Mouse (Mus musculus): Measurements from ENCODE around the gene Ceacam3.
"Not testable (repeated sequence)": the region's sequence is repeated elsewhere in the genome, so short reads cannot be mapped to it uniquely, and the experiment has no call there.

Gene Ceacam3

DNA sequence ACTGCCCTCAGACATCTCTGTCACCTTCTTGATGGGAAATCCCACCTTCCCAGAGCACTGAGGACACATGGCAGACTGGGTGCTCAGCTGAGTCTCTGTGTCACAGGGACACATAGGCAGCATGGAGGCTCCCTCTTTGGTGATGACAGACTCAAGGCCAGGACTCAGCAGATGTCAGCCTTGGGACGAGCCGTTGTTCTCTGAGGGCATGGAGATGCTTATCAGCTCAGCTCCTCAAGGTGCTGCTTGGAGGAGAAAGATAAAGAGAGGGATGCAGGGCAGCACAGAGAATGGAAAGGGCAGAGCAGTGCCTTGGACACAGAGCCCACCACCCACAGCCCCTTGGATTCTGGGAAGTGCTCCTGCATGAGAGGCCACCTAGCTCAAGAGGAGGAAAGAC lies at the start of gene Ceacam3:
Gene Ceacam3 (plus strand): TSS at position 352 of the 400 bp plus-strand sequence.
- DNase-seq (ENCODE audit: low spot score in 2 of 2), result no peak

DNA sequence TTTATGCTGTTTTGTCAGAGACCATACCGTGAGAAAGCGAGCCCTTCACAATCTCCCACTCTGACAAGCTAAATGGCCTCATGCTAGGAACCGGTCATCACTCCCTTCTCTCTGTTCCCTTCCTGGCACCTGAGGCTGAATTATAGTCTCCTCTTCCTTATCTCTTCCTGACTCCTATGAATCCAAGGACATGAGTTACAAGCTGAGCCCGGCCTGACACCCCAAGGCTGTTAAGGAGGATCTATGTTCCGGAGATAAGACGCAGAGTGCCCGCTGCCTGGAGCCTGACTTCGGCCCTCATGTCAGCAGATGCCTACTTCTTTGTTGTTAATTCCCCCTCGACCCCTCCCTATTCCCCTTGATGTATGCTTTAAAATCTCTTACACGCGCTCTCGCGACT lies 48.5 kb upstream of the Ceacam3 start:
- DNase-seq (ENCODE audit: low spot score in 2 of 2), result not testable (repeated sequence)

DNA sequence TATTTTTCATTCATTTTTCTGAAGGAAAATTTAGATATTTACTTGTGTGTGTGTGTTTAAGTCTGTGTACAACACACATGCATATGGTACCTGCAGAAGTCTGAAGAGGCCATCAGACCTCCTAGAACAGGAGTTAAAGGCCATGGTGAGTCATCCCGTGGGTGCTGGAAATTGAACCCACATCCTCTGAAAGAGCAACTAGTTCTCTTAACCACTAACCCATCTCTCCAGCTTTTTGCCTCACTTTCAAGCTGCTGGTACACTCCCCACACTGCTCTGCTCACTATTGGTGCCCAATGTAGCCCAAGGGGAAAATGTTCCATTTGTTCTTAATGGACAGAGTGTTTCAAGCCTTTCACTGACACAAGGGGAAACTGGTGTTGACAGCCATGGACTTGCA lies 14.8 kb upstream of the Ceacam3 start:
- DNase-seq (ENCODE audit: low spot score in 2 of 2), result no peak

DNA sequence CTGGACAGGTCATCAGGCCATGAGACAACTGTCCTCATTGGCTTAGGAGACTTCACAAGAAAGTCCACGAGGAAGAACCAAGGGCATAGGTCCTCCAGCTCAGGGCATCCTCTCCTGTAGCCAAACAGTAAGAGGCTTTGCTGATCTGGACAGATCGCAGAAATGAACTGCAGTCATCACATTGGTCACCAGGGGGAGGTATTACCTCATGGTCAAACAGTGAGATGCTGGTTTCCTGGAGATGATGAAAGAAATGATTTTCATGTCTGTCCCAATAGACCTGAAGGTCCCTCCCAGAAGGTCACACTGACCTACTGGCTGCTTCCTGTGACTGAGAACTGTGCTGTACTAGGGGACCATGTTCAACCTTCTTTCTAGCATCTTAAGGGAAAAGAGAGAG lies 5.6 kb downstream of the Ceacam3 start:
- peak in 1 of 2 experiments; percentile 30 for DNase-seq (ENCODE audit: low spot score in 2 of 2)

DNA sequence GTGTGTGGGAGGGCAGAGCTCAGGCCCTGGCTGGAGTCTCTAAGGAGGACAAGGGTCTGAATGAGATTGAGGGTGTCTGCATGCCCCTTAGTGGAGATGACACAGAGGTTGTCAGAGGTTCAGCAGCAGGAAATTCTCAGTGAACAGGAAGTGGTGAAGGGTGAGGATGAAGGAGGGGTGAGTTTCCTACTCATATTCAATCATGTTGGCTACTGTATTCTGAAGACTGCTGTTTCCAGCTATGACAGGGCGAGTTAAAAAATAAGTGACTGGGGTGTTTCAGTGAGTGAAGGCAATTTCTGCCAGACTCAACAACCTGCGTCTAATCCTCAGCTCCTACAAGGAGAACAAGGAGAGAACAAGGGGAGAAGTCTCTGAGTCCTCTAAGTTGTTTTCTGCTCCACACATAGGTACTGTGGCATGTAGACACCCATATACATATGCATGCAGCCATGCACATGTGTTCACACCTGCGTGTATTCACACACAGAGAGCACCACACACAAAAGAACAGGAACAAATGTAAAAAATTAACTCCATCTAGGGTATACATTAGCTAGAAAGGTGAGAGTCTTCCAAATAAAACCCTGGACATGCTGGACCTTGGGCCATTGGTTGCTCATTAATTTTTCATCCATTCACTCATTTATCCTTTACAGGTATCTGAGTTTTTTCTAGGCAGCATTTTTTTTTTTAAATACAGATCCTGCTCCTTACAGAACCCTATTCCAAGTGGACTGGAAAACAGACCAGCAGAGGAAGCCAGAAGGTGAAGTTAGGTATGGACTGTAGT lies 7.0 kb downstream of the Ceacam3 start:
- no peak for DNase-seq (ENCODE audit: low spot score in 2 of 2)

DNA sequence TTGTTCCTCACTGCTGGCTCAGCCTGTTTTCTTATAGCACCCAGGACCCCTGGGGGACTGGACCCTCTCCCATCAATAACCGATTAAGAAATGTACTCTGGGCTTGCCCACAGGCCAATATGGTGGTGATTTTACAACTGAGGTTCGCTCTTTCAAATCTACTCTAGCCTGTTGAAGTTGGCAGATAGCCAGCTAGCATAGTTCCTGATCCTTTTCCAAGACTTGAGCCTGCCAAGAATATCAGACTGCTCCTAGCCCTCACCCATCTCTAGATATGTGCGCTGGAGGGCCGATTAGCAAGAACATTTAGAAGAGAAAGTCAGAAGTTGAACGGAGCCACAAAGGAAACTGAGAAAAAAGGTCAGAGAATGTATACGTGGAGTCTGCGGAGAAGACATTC lies 8.9 kb downstream of the Ceacam3 start:
- no peak for DNase-seq (ENCODE audit: low spot score in 2 of 2)

DNA sequence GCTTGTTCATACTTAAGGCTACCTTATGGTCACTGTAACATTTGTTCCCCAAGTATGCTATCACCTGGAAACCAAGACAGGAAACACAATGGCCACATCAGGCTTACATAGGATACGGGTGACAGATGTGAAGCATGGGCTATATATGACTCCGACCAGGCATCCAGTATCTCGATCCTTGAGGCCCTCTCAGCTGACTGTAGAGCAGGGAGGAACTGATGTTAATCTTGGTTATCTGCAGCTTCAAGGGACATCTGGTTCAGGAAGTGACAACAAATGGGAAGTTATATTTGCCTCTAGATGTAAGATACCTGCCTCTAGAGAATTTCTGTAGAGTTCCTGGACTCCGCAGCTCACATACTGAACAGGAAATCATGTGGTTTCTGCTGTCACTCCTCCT lies 21.7 kb downstream of the Ceacam3 start:
- DNase-seq (ENCODE audit: low spot score in 2 of 2), result no peak

DNA sequence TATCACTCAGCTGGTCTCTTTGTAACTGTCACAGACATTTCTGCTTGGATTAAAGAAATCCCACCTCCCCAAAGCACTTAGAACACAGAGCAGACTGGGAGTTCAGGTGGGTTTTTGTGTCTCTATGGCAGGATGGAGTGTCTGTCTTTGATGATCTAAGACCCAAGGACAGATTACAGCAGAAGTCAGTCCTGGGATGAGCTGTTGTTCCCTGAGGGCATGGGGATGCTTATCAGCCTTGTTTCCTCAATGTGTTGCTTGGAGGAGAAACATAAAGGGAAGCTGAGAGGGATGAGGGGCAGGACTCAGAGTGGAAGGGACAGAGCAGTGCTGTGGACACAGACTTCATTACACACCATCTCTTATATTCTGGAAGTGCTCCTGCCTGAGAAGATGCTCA lies 53.1 kb downstream of the Ceacam3 start, which contains the start of gene Psg29:
Gene Psg29 (plus strand): TSS at position 301 of the 400 bp plus-strand sequence.
- no peak for DNase-seq (ENCODE audit: low spot score in 2 of 2)

DNA sequence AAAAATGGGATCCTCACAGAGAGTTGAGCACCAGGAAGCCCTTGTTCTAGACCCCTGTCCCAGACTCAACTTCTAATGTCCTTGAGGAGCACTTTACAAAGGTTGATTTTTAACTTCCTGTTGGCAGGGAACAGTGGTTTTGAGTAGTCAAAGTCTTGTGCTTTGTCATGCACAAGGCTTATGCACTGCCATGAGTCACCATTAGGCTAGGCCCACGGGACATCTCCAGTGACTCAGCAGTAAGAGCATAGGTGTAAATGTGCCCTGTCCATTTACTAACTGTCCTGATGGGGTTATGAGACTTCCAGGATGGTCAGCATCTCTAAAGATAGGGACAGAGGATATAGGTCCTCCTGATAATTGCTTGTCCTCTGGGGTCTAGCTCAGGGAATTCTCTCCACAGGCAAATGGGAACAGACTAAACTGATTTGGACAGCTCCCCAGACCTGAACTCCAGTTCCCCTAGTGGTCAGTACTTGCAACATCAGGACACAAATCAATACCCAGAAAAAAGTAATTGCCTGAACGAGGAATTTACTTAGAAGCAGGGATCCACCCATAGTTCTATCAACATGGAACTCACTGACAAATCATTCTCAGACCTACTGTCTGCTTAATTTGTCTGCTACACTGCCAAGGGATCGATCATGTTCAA lies 55.6 kb downstream of the Ceacam3 start:
- DNase-seq (ENCODE audit: low spot score in 2 of 2), result no peak

All from spleen, postnatal 10 days (tissue).